Mouse (Mus musculus) liver, embryonic 16.5 days (tissue): Measurements from ENCODE around the gene Aldoart2. TPM values are rescaled to one million over a fixed set of nuclear protein-coding genes. Genes with fewer than 3 reads are reported as not detected.

Experiments
- ATAC-seq: fragments of 200-750 bp; cut with Nextera tagmentation; 2 replicates; pipeline ENCODE4 v1.8.0; 2017; ENCODE audit warnings: low read depth, mild to moderate bottlenecking, moderate number of reproducible peaks, moderate library complexity
- H3K27ac ChIP-seq: fragments of 300-500 bp; sonication (generic); 2 replicates; pipeline ENCODE4 v1.5.1; 2014; ENCODE audit warnings: mild to moderate bottlenecking, low read length
- H3K27me3 ChIP-seq: fragments of 300-500 bp; sonication (generic); 2 replicates; pipeline ENCODE4 v1.6.1; 2014; ENCODE audit warnings: low read depth, low read length, mixed read lengths; ENCODE audit not compliant: control insufficient read depth, insufficient read depth
- H3K36me3 ChIP-seq: fragments of 300-500 bp; sonication (generic); 2 replicates; pipeline ENCODE4 v1.6.1; 2014; ENCODE audit warnings: mild to moderate bottlenecking; ENCODE audit not compliant: control insufficient read depth, insufficient read depth
- H3K4me1 ChIP-seq: fragments of 300-500 bp; sonication (generic); 2 replicates; pipeline ENCODE4 v1.6.1; 2014; ENCODE audit warnings: low read depth, low read length, mixed read lengths; ENCODE audit not compliant: control insufficient read depth
- H3K4me2 ChIP-seq: fragments of 300-500 bp; sonication (generic); 2 replicates; pipeline ENCODE4 v1.6.1; 2014; ENCODE audit warnings: low read depth, low read length, mixed read lengths
- H3K4me3 ChIP-seq: fragments of 300-500 bp; sonication (generic); 2 replicates; pipeline ENCODE4 v1.5.1; 2014; ENCODE audit warnings: low read depth, mild to moderate bottlenecking, low read length
- H3K9ac ChIP-seq: fragments of 300-500 bp; sonication (generic); 2 replicates; pipeline ENCODE4 v1.6.1; 2014; ENCODE audit warnings: low read depth, low read length
- H3K9me3 ChIP-seq: fragments of 300-500 bp; sonication (generic); replicated peaks from 2 replicates; pipeline ENCODE4 v1.6.1; 2016; ENCODE audit warnings: low read length; ENCODE audit not compliant: control insufficient read depth
- WGBS: fragments of 180-500 bp; shearing (Covaris S2); extraction: QIAGEN DNeasy Blood & Tissue Kit; methylation state at CpG from one replicate; pipeline ENCODE4 v1.1.7; 2014; ENCODE audit not compliant: insufficient replicate concordance; 5-methylcytosine and 5-hydroxymethylcytosine counted together
- polyA plus RNA-seq: library from polyadenylated mRNA; unstranded; fragments of >200 nt; fragmentation: Nextera tagmentation; extraction: Ambion mirVana; gene quantifications from 2 replicates; pipeline ENCODE4 v1.2.1, GENCODE M21; 2015

Gene Aldoart2
- polyA plus RNA-seq, 1 experiment from 2014 or later, result not detected

GRCm38 (mm10) chr12:55600503-55600994 is 35.5 kb downstream of the Aldoart2 start:
- WGBS, result 7% methylated on average over 42 of the region's 42 CpGs
- H3K4me1 ChIP-seq, result peaks cover 10% of the 10 kb centered on the region
- no peaks in the 10 kb centered on the region for H3K9me3 ChIP-seq
- peak overlapping the region; percentile 17; the same call in 1 of the 2 replicates for H3K4me3 ChIP-seq
- H3K4me2 ChIP-seq, result peak overlapping the region; percentile 65
- H3K27ac ChIP-seq, result no peak overlapping the region
- H3K27me3 ChIP-seq, result peaks cover 45% of the 10 kb centered on the region
- no peak for ATAC-seq
- no peak overlapping the region for H3K9ac ChIP-seq
- H3K36me3 ChIP-seq, result no peaks in the 10 kb centered on the region

DNA sequence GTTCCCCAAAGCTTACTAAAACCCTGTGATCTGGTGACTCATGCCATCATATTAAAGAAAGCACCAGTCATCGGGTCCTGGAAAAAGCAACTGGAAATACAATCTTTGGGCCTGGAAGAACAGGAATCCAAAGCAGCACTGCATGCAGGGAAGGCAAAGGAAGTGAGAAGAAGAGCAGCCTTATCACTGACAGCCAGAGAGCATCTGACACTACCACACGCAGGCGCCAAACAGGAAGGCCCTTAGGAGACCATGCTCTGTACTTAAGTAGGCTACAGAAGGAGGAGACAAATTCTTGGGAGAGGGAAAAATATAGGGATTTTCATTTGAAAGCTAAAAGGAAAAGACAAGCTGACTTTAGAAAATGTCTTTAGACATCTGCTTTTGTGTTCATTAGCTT is 39.4 kb downstream of the Aldoart2 start:
- no peak overlapping the region for H3K27ac ChIP-seq
- peaks cover 4% of the 10 kb centered on the region; the same call in 1 of the 2 replicates for H3K4me1 ChIP-seq
- peaks cover 21% of the 10 kb centered on the region for H3K27me3 ChIP-seq
- H3K9ac ChIP-seq, result no peak overlapping the region
- H3K4me3 ChIP-seq, result no peak overlapping the region
- ATAC-seq, result no peak
- WGBS, result 25% methylated on average over 3 of the region's 3 CpGs
- H3K9me3 ChIP-seq, result no peaks in the 10 kb centered on the region
- no peak overlapping the region for H3K4me2 ChIP-seq
- no peaks in the 10 kb centered on the region for H3K36me3 ChIP-seq

DNA sequence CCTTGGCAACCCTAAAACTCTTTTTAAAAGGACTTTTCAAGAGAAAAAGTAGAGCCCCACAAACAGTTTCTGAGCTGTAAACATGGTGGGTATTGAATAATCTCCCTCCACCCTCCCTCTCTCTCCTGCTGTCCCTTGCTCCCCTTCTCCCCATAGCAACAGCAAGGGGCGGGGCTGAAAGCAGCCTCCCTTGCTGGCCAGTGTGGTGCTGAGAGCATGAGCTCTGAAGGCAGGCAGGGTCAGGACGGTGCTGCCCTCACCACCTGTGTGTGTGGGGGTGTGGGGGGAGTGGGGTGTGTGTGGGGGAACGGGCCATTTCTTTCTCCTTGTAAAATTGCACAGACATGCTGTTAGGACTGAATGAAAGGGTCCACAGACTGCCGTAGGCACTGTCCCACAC is 42.9 kb downstream of the Aldoart2 start:
- WGBS, result 49% methylated on average over 4 of the region's 4 CpGs
- Histone ChIP-seq H3K4me1 (no peaks in the 10 kb centered on the region), H3K4me2 (no peak overlapping the region), H3K9me3 (no peaks in the 10 kb centered on the region), H3K27ac (no peak overlapping the region), H3K4me3 (no peak overlapping the region), H3K27me3 (no peaks in the 10 kb centered on the region), H3K9ac (no peak overlapping the region), H3K36me3 (no peaks in the 10 kb centered on the region)
- no peak for ATAC-seq

DNA sequence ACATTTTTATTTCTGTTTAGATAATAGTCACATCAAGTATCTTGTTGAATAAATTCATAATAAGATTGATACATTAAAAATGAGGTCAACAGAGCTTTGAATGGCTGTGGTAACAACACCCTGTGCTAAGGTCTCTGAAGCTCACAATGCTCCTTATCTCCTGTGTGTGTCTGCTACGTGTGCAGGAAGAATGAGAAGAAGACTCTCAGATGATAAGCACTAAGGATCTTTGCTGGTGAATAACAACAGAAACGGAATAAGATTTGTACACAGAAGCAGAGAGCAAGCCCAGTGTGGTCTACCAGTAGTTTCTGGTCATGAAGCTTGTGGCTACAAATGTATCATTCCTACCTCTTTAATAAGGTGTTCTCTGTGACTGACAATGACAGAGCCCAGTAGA is 45.8 kb downstream of the Aldoart2 start:
- Histone ChIP-seq H3K9me3 (no peaks in the 10 kb centered on the region), H3K4me1 (no peaks in the 10 kb centered on the region), H3K36me3 (no peaks in the 10 kb centered on the region), H3K27ac (no peak overlapping the region), H3K4me2 (no peak overlapping the region), H3K27me3 (no peaks in the 10 kb centered on the region), H3K9ac (no peak overlapping the region), H3K4me3 (no peak overlapping the region)
- 25% methylated on average over 2 of the region's 2 CpGs for WGBS
- 0 out of 2 replicates have a peak, but pooled peaks have one; percentile 37 for ATAC-seq

Other genes with a start within 250 kb of the Aldoart2 start
- 163 and 178 TPM in 2 replicates for gene Psma6, start 181.0 kb upstream of the Aldoart2 start, polyA plus RNA-seq
- gene Nfkbia, start 72.6 kb upstream of the Aldoart2 start, polyA plus RNA-seq, result 19.8 and 24.5 TPM in 2 replicates
- not detected in 2 replicates for gene Insm2, start 34.2 kb downstream of the Aldoart2 start, polyA plus RNA-seq